Mouse (Mus musculus): ENCODE results near the gene Ogfr. TPM values are rescaled to one million over a fixed set of nuclear protein-coding genes. Genes with fewer than 3 reads are reported as not detected.

Gene Ogfr
- polyA plus RNA-seq, 1 experiment from 2014 or later = 112 TPM

DNA sequence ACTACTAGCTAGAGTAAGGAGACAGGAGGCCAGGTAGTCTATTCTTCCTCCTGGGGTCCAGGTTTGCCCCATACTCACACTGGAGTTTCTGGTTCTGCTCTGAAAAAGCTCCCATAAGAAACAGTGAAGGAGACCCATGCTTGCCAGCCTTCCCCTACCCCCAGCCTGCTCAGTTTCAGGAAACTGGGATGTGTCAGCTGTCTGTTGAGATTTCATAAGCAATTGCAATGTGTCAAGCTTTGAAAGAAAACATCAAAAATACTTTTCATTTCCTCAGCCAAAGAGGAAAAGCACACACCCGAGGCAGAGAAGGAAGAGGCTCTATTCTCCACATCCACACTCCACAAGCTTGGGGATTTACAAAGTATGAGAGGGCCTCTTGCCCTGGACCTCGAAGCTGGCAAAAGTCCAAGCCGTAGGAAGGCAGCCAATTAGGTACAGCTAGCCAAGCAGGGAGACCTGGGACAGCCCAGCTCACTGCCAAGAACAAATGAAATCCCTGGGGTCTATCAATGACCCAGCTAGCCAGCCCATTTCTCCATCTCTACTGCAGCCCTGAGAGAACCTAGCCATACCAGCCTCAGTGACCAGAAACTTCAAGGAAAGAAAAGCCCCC, 19.9 kb upstream of the Ogfr start:
- Histone ChIP-seq H3K9me3 (replicated peaks) (no peaks in the 10 kb centered on the region), H3K4me3 (no peak overlapping the region), H3K4me1 (no peaks in the 10 kb centered on the region; the same call in 1 of the 2 replicates), H3K36me3 (no peaks in the 10 kb centered on the region), H3K27ac (no peak overlapping the region), H3K27me3 (ENCODE audit: low read depth, poor library complexity, severe bottlenecking) (no peaks in the 10 kb centered on the region; the same call in 1 of the 2 replicates)
- 71% methylated on average over 3 of the region's 3 CpGs for WGBS
- no peak for DNase-seq (ENCODE audit: low spot score)

GRCm38 (mm10) chr2:180576482-180576881, 12.6 kb upstream of the Ogfr start:
- H3K27me3 ChIP-seq (ENCODE audit: low read depth, poor library complexity, severe bottlenecking) = 0 out of 2 replicates have a peak, but pooled peaks cover 10% of the 10 kb centered on the region
- 68% methylated on average over 4 of the region's 4 CpGs for WGBS
- H3K27ac ChIP-seq = no peak overlapping the region
- no peak for DNase-seq (ENCODE audit: low spot score)
- H3K4me1 ChIP-seq = peaks cover 9% of the 10 kb centered on the region
- H3K4me3 ChIP-seq = no peak overlapping the region
- H3K9me3 ChIP-seq (replicated peaks) = no peaks in the 10 kb centered on the region
- no peaks in the 10 kb centered on the region for H3K36me3 ChIP-seq

GRCm38 (mm10) chr2:180578686-180579085, 10.4 kb upstream of the Ogfr start:
- Histone ChIP-seq H3K27ac (no peak overlapping the region), H3K4me3 (no peak overlapping the region), H3K9me3 (replicated peaks) (no peaks in the 10 kb centered on the region), H3K4me1 (peaks cover 22% of the 10 kb centered on the region), H3K36me3 (no peaks in the 10 kb centered on the region), H3K27me3 (ENCODE audit: low read depth, poor library complexity, severe bottlenecking) (0 out of 2 replicates have a peak, but pooled peaks cover 10% of the 10 kb centered on the region)
- WGBS = 7% methylated on average over 3 of the region's 3 CpGs
- peak; percentile 83 for DNase-seq (ENCODE audit: low spot score)

DNA sequence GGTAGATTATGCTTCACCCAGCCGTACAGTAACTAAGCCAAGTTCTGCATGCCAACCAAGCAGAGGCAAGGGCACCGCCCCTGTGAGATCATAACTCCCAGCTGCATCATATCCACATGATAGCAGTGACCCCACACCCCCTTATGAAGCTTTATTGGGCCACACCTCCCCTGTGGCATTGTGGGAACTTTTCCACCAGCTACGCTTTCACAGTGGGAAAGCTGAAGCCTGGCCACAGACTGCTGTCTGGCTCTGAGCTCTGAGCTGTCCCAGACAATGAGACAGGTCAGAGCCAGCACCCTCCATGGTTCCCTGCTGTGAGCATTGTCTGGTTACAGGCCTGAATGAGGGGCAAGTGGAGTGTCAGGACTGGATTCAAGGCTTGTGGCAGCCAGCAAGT, 8.0 kb upstream of the Ogfr start, which contains the start of gene Mrgbp:
Mrgbp (plus strand) TSS at position 303 of the 400 bp plus-strand sequence.
- peaks cover 18% of the 10 kb centered on the region for H3K4me1 ChIP-seq
- 0 out of 2 replicates have a peak, but pooled peaks cover 3% of the 10 kb centered on the region for H3K27me3 ChIP-seq (ENCODE audit: low read depth, poor library complexity, severe bottlenecking)
- H3K36me3 ChIP-seq = peaks cover 21% of the 10 kb centered on the region
- no peak within 1 kb of the TSS for H3K27ac ChIP-seq
- 82% methylated on average over 3 of the region's 3 CpGs for WGBS
- DNase-seq (ENCODE audit: low spot score) = no peak
- no peaks in the 10 kb centered on the region for H3K9me3 ChIP-seq (replicated peaks)
- H3K4me3 ChIP-seq = no peak within 1 kb of the TSS

DNA sequence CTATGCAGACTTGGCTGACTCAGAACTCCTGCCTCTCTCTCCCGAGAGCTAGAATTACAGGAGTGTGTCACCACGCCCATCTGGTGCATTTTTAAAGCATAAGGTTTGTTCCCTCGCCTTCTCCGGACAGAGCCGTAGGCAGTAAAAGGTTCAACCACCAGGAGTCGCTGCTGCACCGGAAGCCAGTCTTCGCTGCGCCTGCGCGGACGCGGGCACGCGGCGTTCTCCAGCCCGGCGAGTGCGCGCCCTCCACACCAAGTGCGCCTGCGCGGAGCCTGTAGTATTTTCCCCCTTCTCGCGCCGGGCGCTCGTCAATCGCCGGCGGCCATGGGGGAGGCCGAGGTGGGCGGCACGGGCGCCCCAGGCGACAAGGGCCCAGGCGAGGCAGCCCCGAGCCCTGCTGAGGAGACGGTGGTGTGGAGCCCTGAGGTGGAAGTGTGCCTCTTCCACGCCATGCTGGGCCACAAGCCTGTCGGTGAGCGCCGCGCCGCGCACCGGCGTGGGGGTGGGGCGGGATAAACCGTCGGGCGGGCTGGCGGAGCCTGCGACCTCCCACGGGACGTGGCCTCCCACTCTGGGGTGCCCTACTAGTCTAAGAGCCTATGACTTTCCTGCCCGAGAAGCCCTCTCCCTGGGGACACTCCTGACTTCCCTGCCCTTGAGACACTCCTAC, 6.4 kb upstream of the Ogfr start:
- Histone ChIP-seq H3K4me3 (peak overlapping the region; percentile 68), H3K9me3 (replicated peaks) (no peaks in the 10 kb centered on the region), H3K4me1 (peaks cover 18% of the 10 kb centered on the region), H3K27me3 (ENCODE audit: low read depth, poor library complexity, severe bottlenecking) (no peaks in the 10 kb centered on the region), H3K36me3 (peaks cover 36% of the 10 kb centered on the region), H3K27ac (peak overlapping the region; percentile 92)
- DNase-seq (ENCODE audit: low spot score) = peak; percentile 100
- WGBS = under 1% methylated on average over 57 of the region's 57 CpGs

DNA sequence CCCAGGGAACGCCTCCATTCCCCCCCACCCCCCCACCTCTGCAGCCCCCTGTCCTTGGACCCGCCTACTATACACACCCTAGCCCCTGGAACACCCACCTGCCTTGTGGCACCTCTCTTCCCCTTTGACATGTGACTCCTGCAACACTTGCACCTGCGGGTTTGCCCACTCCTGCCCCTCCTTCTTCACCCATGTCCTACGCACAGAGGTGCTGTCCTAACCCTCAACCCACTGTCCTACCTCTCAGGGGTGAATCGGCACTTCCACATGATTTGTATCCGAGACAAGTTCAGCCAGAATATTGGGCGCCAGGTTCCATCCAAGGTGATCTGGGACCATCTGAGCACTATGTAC, 5.9 kb upstream of the Ogfr start:
- WGBS = 34% methylated on average over 7 of the region's 7 CpGs
- no peak for DNase-seq (ENCODE audit: low spot score)

GRCm38 (mm10) chr2:180588736-180589122, 316 bp upstream of the Ogfr start:
- 45% methylated on average over 6 of the region's 6 CpGs for WGBS
- peak overlapping the region; percentile 86 for H3K4me3 ChIP-seq
- H3K36me3 ChIP-seq = peaks cover 70% of the 10 kb centered on the region
- H3K4me1 ChIP-seq = peaks cover 17% of the 10 kb centered on the region
- H3K9me3 ChIP-seq (replicated peaks) = no peaks in the 10 kb centered on the region
- peak overlapping the region; percentile 93 for H3K27ac ChIP-seq
- no peaks in the 10 kb centered on the region for H3K27me3 ChIP-seq (ENCODE audit: low read depth, poor library complexity, severe bottlenecking)
- no peak for DNase-seq (ENCODE audit: low spot score)

More for the DNA sequence above, 5.9 kb upstream of the Ogfr start:
- Histone ChIP-seq H3K27ac (peak overlapping the region; percentile 92), H3K27me3 (ENCODE audit: low read depth, poor library complexity, severe bottlenecking) (no peaks in the 10 kb centered on the region), H3K9me3 (replicated peaks) (no peaks in the 10 kb centered on the region), H3K4me1 (peaks cover 18% of the 10 kb centered on the region), H3K36me3 (peaks cover 36% of the 10 kb centered on the region), H3K4me3 (peak overlapping the region; percentile 68)

- peaks cover 39% of the 10 kb centered on the region for H3K36me3 ChIP-seq
- H3K27ac ChIP-seq = peak within 1 kb of the TSS; percentile 76
- H3K4me3 ChIP-seq = peak within 1 kb of the TSS; percentile 51
- H3K27me3 ChIP-seq (ENCODE audit: low read depth, poor library complexity, severe bottlenecking) = peaks cover 54% of the 10 kb centered on the region
- no peak for DNase-seq (ENCODE audit: low spot score)
- 55% methylated on average over 4 of the region's 4 CpGs for WGBS
- H3K4me1 ChIP-seq = peaks cover 29% of the 10 kb centered on the region
- H3K9me3 ChIP-seq (replicated peaks) = no peaks in the 10 kb centered on the region
Observed at GRCm38 (mm10) chr2:180597490-180597889, 8.4 kb downstream of the Ogfr start, which contains the start of gene Col9a3. Gene Col9a3, plus strand, starts transcription at chr2:180597790.

DNA sequence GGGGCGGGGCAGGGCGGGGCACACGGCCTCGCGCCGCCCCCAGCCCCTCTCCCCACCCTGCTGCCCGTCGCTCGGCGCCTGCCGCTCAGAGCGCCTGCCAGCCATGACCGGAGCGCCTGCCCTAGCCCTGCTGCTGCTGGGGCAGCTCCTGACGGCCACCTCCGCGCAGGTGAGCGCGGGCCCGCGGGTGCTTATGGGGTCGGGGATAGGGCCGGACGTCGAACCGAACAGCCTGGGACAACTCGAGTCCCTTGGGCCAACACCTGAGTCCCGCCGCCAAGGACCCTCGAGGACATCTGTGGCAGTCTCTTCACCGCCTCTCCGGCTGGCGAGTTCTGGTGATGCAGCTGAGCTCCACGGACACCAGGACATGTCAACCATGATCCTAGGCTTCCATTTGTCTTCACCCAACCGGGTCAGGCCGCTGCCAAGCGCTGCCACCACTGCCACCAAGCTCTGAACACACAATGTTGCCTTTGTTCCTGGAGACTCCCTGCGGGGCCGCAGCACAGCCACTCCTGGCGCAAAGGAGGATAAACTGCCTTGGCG, 9.2 kb downstream of the Ogfr start:
- Histone ChIP-seq H3K9me3 (replicated peaks) (no peaks in the 10 kb centered on the region), H3K27ac (peak overlapping the region; percentile 76), H3K4me1 (peaks cover 29% of the 10 kb centered on the region), H3K36me3 (peaks cover 32% of the 10 kb centered on the region), H3K4me3 (peak overlapping the region; percentile 51), H3K27me3 (ENCODE audit: low read depth, poor library complexity, severe bottlenecking) (peaks cover 54% of the 10 kb centered on the region)
- peak; percentile 48 for DNase-seq (ENCODE audit: low spot score)
- 2% methylated on average over 40 of the region's 41 CpGs for WGBS

DNA sequence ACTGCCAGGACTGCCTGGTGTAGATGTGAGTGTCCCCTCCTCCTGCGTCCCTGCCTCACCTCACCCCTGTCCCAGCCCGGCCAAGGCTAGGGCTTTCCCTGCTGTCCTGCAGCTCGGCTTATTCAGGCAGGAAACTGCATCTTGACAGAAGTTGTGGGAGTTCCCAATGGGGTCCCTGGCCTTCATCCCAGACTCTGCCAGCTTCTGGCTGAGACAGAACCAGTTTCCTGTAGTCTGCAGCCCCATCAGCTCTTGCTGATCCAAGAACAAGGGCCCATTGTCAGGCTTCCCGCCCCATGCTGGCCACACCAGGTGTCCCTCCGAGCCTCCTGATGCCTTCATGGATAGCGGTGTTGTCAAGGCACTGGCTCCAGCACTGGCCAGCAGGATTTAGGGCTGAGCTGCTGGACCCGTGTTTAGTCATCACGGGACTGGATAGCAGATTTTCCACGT, 11.6 kb downstream of the Ogfr start:
- WGBS = 36% methylated on average over 9 of the region's 9 CpGs
- Histone ChIP-seq H3K4me1 (peaks cover 31% of the 10 kb centered on the region), H3K27me3 (ENCODE audit: low read depth, poor library complexity, severe bottlenecking) (peaks cover 54% of the 10 kb centered on the region), H3K36me3 (peaks cover 8% of the 10 kb centered on the region), H3K9me3 (replicated peaks) (no peaks in the 10 kb centered on the region), H3K27ac (peak overlapping the region; percentile 51; the same call in 1 of the 2 replicates), H3K4me3 (no peak overlapping the region)
- DNase-seq (ENCODE audit: low spot score) = no peak

DNA sequence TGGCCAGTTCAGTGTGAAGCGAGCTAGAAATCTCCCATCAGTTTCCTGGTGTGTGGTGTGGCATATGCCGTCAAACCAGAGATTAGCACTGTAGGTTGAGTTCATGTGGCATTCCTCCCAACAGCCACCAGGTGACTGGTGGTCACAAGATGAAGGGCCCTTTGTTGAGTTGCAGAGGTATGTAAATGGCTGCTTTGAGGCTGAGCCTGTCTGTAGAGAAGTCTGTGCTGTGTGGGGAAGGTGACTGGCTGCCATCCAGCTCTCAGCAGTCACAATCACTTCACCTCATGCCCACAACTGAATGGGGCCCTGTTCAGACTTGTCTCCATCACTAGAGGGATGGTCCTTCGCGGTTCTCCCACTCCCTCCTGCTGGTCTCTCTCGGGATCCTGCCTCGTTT, 15.7 kb downstream of the Ogfr start:
- peaks cover 17% of the 10 kb centered on the region; the same call in 1 of the 2 replicates for H3K4me1 ChIP-seq
- H3K9me3 ChIP-seq (replicated peaks) = no peaks in the 10 kb centered on the region
- no peak for DNase-seq (ENCODE audit: low spot score)
- WGBS = 63% methylated on average over 6 of the region's 6 CpGs
- no peak overlapping the region for H3K4me3 ChIP-seq
- H3K36me3 ChIP-seq = no peaks in the 10 kb centered on the region
- H3K27ac ChIP-seq = peak overlapping the region; percentile 53
- H3K27me3 ChIP-seq (ENCODE audit: low read depth, poor library complexity, severe bottlenecking) = peaks cover 14% of the 10 kb centered on the region

DNA sequence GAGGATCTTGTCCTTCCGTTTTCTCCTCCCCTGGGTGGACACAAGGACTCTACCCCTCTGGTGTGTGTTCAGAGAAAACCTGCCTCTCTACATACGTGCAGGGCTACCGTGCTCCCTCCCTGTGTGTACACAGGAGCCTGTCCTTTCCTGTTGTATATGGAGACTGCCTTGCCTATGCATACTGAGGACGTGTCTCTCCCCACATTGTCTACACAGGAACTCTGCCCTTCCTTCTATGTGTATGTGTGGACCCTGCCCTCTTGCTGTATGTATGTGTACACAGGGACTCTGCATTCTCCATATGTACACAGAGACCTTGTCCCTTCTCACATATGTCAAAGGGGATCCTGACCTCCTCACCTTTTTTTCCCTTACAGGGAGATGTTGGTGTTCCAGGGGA, 21.2 kb downstream of the Ogfr start:
- no peak for DNase-seq (ENCODE audit: low spot score)
- no peak overlapping the region for H3K4me3 ChIP-seq
- WGBS = 83% methylated on average over 4 of the region's 4 CpGs
- H3K36me3 ChIP-seq = no peaks in the 10 kb centered on the region
- H3K4me1 ChIP-seq = no peaks in the 10 kb centered on the region
- no peaks in the 10 kb centered on the region for H3K27me3 ChIP-seq (ENCODE audit: low read depth, poor library complexity, severe bottlenecking)
- no peaks in the 10 kb centered on the region for H3K9me3 ChIP-seq (replicated peaks)
- H3K27ac ChIP-seq = no peak overlapping the region

DNA sequence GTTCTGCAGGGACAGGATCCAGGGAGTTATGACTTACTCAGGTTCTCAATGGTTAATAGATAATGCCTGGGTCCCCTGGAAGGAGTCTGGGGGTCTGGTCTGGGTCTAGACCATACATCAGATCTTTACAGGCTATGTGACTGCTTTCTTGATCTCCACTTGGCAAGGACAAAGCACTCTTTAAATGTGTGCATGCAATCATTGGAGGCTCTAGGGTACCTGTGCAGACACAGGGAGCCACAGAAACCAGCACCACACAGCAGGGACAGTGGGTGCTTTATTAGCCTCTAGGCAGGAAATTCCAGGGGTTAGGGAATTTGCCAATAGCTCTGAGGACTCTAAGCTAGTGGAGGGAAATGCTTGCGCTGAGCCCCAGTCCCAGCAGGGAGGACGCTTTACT, 22.8 kb downstream of the Ogfr start:
- Histone ChIP-seq H3K27ac (no peak overlapping the region), H3K27me3 (ENCODE audit: low read depth, poor library complexity, severe bottlenecking) (no peaks in the 10 kb centered on the region), H3K4me3 (no peak overlapping the region), H3K4me1 (no peaks in the 10 kb centered on the region), H3K36me3 (no peaks in the 10 kb centered on the region), H3K9me3 (replicated peaks) (no peaks in the 10 kb centered on the region)
- 75% methylated on average over 2 of the region's 2 CpGs for WGBS
- DNase-seq (ENCODE audit: low spot score) = no peak
